Mouse (Mus musculus) MEL (cell line): ENCODE measurements around the gene Tmem8b. TPM values are rescaled to one million over a fixed set of nuclear protein-coding genes. Genes with fewer than 3 reads are reported as not detected.

Experiments used
- DNase-seq: peaks from one replicate; pipeline ENCODE4 v3.0.0; 2011; ENCODE audit warnings: low read depth, low spot score
- H3K27ac ChIP-seq: 2 replicates; pipeline ENCODE4 v1.5.1; 2012; ENCODE audit warnings: low read depth, mild to moderate bottlenecking, control low read depth, low read length, moderate library complexity; ENCODE audit not compliant: control insufficient read depth
- H3K27me3 ChIP-seq, 2 experiments: fragments of 150-350 bp in 1 of 2; sonication (generic) in 1 of 2; 2 replicates each; pipeline ENCODE4 v1.6.1; 2012; ENCODE audit warnings: low read length in 2 of 2, mild to moderate bottlenecking in 2 of 2, improper control_type of control experiment in 1 of 2, moderate library complexity in 1 of 2; ENCODE audit not compliant: insufficient read depth in 2 of 2, control insufficient read depth in 1 of 2
- H3K36me3 ChIP-seq, 2 experiments: 2 replicates each; pipeline ENCODE4 v1.6.1; 2012 to 2014; ENCODE audit warnings: low read length in 2 of 2, improper control_type of control experiment in 1 of 2, inconsistent platforms in 1 of 2, mild to moderate bottlenecking in 1 of 2; ENCODE audit not compliant: insufficient read depth in 2 of 2, control insufficient read depth in 1 of 2
- H3K4me1 ChIP-seq, 2 experiments: fragments of 150-350 bp in 1 of 2; sonication (generic) in 1 of 2; 2 replicates each; pipeline ENCODE4 v1.6.1; 2012; ENCODE audit warnings: low read length in 2 of 2, improper control_type of control experiment in 1 of 2, mild to moderate bottlenecking in 1 of 2; ENCODE audit not compliant: insufficient read depth in 2 of 2, control insufficient read depth in 1 of 2
- H3K4me3 ChIP-seq, 2 experiments: fragments of 150-350 bp in 1 of 2; sonication (generic) in 1 of 2; 2 replicates each; pipeline ENCODE4 v1.5.1; 2012; ENCODE audit warnings: low read depth in 2 of 2, low read length in 2 of 2, mild to moderate bottlenecking in 2 of 2, moderate library complexity in 2 of 2, control low read depth in 1 of 2, improper control_type of control experiment in 1 of 2; ENCODE audit not compliant: control insufficient read depth in 1 of 2, insufficient read depth in 1 of 2
- H3K79me2 ChIP-seq: 2 replicates; pipeline ENCODE4 v1.6.1; 2012; ENCODE audit warnings: mild to moderate bottlenecking, low read length, moderate library complexity; ENCODE audit not compliant: control insufficient read depth, poor library complexity, insufficient read depth
- H3K9ac ChIP-seq: 2 replicates; pipeline ENCODE4 v1.6.1; 2012; ENCODE audit warnings: low read depth, mild to moderate bottlenecking, control low read depth, low read length, moderate library complexity; ENCODE audit not compliant: control insufficient read depth, poor library complexity, severe bottlenecking
- H3K9me3 ChIP-seq: fragments of 150-350 bp; sonication (generic); replicated peaks from 2 replicates; pipeline ENCODE4 v1.6.1; 2012; ENCODE audit warnings: mild to moderate bottlenecking, low read length, improper control_type of control experiment, moderate library complexity; ENCODE audit not compliant: insufficient read depth
- BHLHE40 ChIP-seq: IDR thresholded peaks from 2 replicates; pipeline ENCODE4 v1.6.1; 2012; ENCODE audit warnings: low read depth, mild to moderate bottlenecking, inconsistent platforms, low read length, improper control_type of control experiment, borderline replicate concordance
- CHD2 ChIP-seq: IDR thresholded peaks from 2 replicates; pipeline ENCODE4 v1.6.1; 2011; ENCODE audit warnings: low read length, improper control_type of control experiment
- CTCF ChIP-seq, 3 experiments: IDR thresholded peaks in 2 of 3; conservative IDR thresholded peaks in 1 of 3; 2 replicates each; pipeline ENCODE4 v1.5.1; 2011 to 2012; ENCODE audit warnings: low read length in 3 of 3, low read depth in 2 of 3, mild to moderate bottlenecking in 2 of 3, improper control_type of control experiment in 1 of 3, inconsistent platforms in 1 of 3, mixed read lengths in 1 of 3, moderate library complexity in 1 of 3; ENCODE audit not compliant: control insufficient read depth in 1 of 3, insufficient read depth in 1 of 3, poor library complexity in 1 of 3, severe bottlenecking in 1 of 3
- E2F4 ChIP-seq: IDR thresholded peaks from 2 replicates; pipeline ENCODE4 v1.6.1; 2011; ENCODE audit warnings: low read depth, low read length, improper control_type of control experiment, borderline replicate concordance
- GABPA ChIP-seq: IDR thresholded peaks from 2 replicates; pipeline ENCODE4 v1.6.1; 2012; ENCODE audit warnings: low read depth, mild to moderate bottlenecking, inconsistent platforms, low read length, improper control_type of control experiment, moderate library complexity
- GATA1 ChIP-seq: IDR thresholded peaks from 2 replicates; pipeline ENCODE4 v1.6.1; 2011; ENCODE audit warnings: low read depth, low read length, improper control_type of control experiment
- HCFC1 ChIP-seq: IDR thresholded peaks from 2 replicates; pipeline ENCODE4 v1.6.1; 2012; ENCODE audit warnings: low read depth, mild to moderate bottlenecking, inconsistent platforms, low read length, improper control_type of control experiment, moderate library complexity
- MAFK ChIP-seq: IDR thresholded peaks from 2 replicates; pipeline ENCODE4 v1.6.1; 2011; ENCODE audit warnings: low read depth, mild to moderate bottlenecking, low read length, improper control_type of control experiment, borderline replicate concordance
- MAZ ChIP-seq: IDR thresholded peaks from 2 replicates; pipeline ENCODE4 v1.6.1; 2012; ENCODE audit warnings: low read depth, mild to moderate bottlenecking, inconsistent platforms, low read length, improper control_type of control experiment
- MEF2A ChIP-seq: IDR thresholded peaks from 2 replicates; pipeline ENCODE4 v1.6.1; 2014; ENCODE audit warnings: low read depth, mild to moderate bottlenecking, inconsistent platforms, low read length, improper control_type of control experiment; ENCODE audit not compliant: poor library complexity, insufficient replicate concordance, severe bottlenecking; ENCODE audit errors: extremely low read depth
- MXI1 ChIP-seq: IDR thresholded peaks from 2 replicates; pipeline ENCODE4 v1.6.1; 2011; ENCODE audit warnings: mild to moderate bottlenecking, low read depth, low read length, improper control_type of control experiment
- MYB ChIP-seq: IDR thresholded peaks from 2 replicates; pipeline ENCODE4 v1.6.1; 2011; ENCODE audit warnings: mild to moderate bottlenecking, low read depth, low read length, improper control_type of control experiment
- MYC ChIP-seq: IDR thresholded peaks from 2 replicates; pipeline ENCODE4 v1.6.1; 2011; ENCODE audit warnings: low read depth, mild to moderate bottlenecking, low read length, improper control_type of control experiment, moderate library complexity
- POLR2AphosphoS5 ChIP-seq: IDR thresholded peaks from 2 replicates; pipeline ENCODE4 v1.6.1; 2012; ENCODE audit warnings: low read depth, borderline replicate concordance, mild to moderate bottlenecking, inconsistent platforms, low read length, moderate library complexity, mixed read lengths
- RAD21 ChIP-seq: IDR thresholded peaks from 2 replicates; pipeline ENCODE4 v1.6.1; 2011; ENCODE audit warnings: mild to moderate bottlenecking, low read depth, low read length, improper control_type of control experiment
- SIN3A ChIP-seq: IDR thresholded peaks from 2 replicates; pipeline ENCODE4 v1.6.1; 2012; ENCODE audit warnings: low read length, improper control_type of control experiment, inconsistent platforms
- SMC3 ChIP-seq: IDR thresholded peaks from 2 replicates; pipeline ENCODE4 v1.6.1; 2011; ENCODE audit warnings: low read depth, low read length, improper control_type of control experiment
- TAL1 ChIP-seq: IDR thresholded peaks from 2 replicates; pipeline ENCODE4 v1.6.1; 2012; ENCODE audit warnings: mild to moderate bottlenecking, inconsistent platforms, low read length, moderate library complexity, mixed read lengths
- TBP ChIP-seq: IDR thresholded peaks from 2 replicates; pipeline ENCODE4 v1.8.0; 2011; ENCODE audit warnings: low read depth, low read length, improper control_type of control experiment
- TCF12 ChIP-seq: IDR thresholded peaks from 2 replicates; pipeline ENCODE4 v1.6.1; 2014; ENCODE audit warnings: low read depth, mild to moderate bottlenecking, inconsistent platforms, low read length, improper control_type of control experiment, moderate library complexity
- UBTF ChIP-seq: IDR thresholded peaks from 2 replicates; pipeline ENCODE4 v1.6.1; 2012; ENCODE audit warnings: low read depth, mild to moderate bottlenecking, inconsistent platforms, low read length, improper control_type of control experiment, moderate library complexity, borderline replicate concordance; ENCODE audit not compliant: insufficient read depth
- USF1 ChIP-seq: IDR thresholded peaks from 2 replicates; pipeline ENCODE4 v1.6.1; 2014; ENCODE audit warnings: low read depth, mild to moderate bottlenecking, inconsistent platforms, low read length, improper control_type of control experiment, moderate library complexity
- ZC3H11A ChIP-seq: IDR thresholded peaks from 2 replicates; pipeline ENCODE4 v1.6.1; 2012; ENCODE audit warnings: low read depth, mild to moderate bottlenecking, inconsistent platforms, low read length, improper control_type of control experiment
- ZKSCAN1 ChIP-seq: IDR thresholded peaks from 2 replicates; pipeline ENCODE4 v1.6.1; 2012; ENCODE audit warnings: low read depth, mild to moderate bottlenecking, inconsistent platforms, low read length, improper control_type of control experiment, moderate library complexity
- ZNF384 ChIP-seq: IDR thresholded peaks from 2 replicates; pipeline ENCODE4 v1.6.1; 2012; ENCODE audit warnings: low read depth, mild to moderate bottlenecking, inconsistent platforms, low read length, improper control_type of control experiment
- polyA plus RNA-seq, 2 experiments: library from polyadenylated mRNA; stranded (reverse) in 1 of 2; unstranded in 1 of 2; fragments of >175 nt in 1 of 2; fragments of >200 nt in 1 of 2; gene quantifications; 2 replicates each; pipeline versions ENCODE4 v1.2.1 to v1.2.4; 2012; ENCODE audit warnings: low replicate concordance in 2 of 2, low read depth in 1 of 2; ENCODE audit not compliant: insufficient read length in 2 of 2, insufficient read depth in 1 of 2, missing spikeins in 1 of 2
- total RNA-seq: library from RNA; depleted of rRNA; stranded (reverse); fragments of 300-350 nt; gene quantifications from 2 replicates; pipeline ENCODE4 v1.2.3, GENCODE M21; 2012

The Tmem8b gene
- total and polyA plus RNA-seq, 3 experiments: 0.46 to 3.6 TPM; not detected in 1

- peaks cover 24 to 25% of the 10 kb centered on the region in 2 experiments for H3K27me3 ChIP-seq
- no peaks in the 10 kb centered on the region for H3K4me1 ChIP-seq
- no peaks in the 10 kb centered on the region for H3K36me3 ChIP-seq
- no peak overlapping the region for H3K4me3 ChIP-seq
- no peaks in the 10 kb centered on the region for H3K79me2 ChIP-seq
- no peak overlapping the region for H3K9ac ChIP-seq
- no peak overlapping the region for H3K27ac ChIP-seq
- peak; percentile 64 for DNase-seq
- peak; percentile 7; the same call in 1 of the 2 replicates for TF ChIP-seq USF1
- TF ChIP-seq SMC3: peak; percentile 99
- TF ChIP-seq RAD21: peak; percentile 86
- TF ChIP-seq MXI1: no peak
- peak; percentile 96 for TF ChIP-seq ZC3H11A
- TF ChIP-seq MEF2A: no peak
- no peak for TF ChIP-seq GATA1
- TF ChIP-seq CTCF (IDR thresholded peaks at IDR 0.05 in 2 of 3, conservative IDR thresholded peaks at IDR 0.05 in 1 of 3; ENCODE audit: control insufficient read depth in 1 of 3, insufficient read depth in 1 of 3, low read depth in 2 of 3, low read length in 3 of 3, poor library complexity in 1 of 3, severe bottlenecking in 1 of 3): peak; percentile 81 to 96 (median 94)
- TF ChIP-seq TCF12: no peak
- 0 out of 2 replicates have a peak, but pooled peaks have one; percentile 25 for TF ChIP-seq SIN3A
- no peak for TF ChIP-seq MYB
- no peak for TF ChIP-seq HCFC1
- TF ChIP-seq MAFK: no peak
- TF ChIP-seq MYC: no peak
- no peak for TF ChIP-seq TBP
- peak; percentile 22; the same call in 1 of the 2 replicates for TF ChIP-seq BHLHE40
- TF ChIP-seq POLR2AphosphoS5: no peak
- no peak for TF ChIP-seq E2F4
- no peak for TF ChIP-seq UBTF
- no peak for TF ChIP-seq TAL1
- no peak for TF ChIP-seq GABPA
- no peak for TF ChIP-seq CHD2
- no peak for TF ChIP-seq ZNF384
- no peak for TF ChIP-seq MAZ
- no peak for TF ChIP-seq ZKSCAN1
- H3K9me3 ChIP-seq: no peaks in the 10 kb centered on the region
Observed at GRCm38 (mm10) chr4:43711821-43712220, 43.0 kb downstream of the Tmem8b start.
